Mouse (Mus musculus) lung, postnatal 0 days (tissue): ENCODE results near the gene Mindy4. TPM values are rescaled to one million over a fixed set of nuclear protein-coding genes. Genes with fewer than 3 reads are reported as not detected.

Experiments
- ATAC-seq: fragments of 200-750 bp; cut with Nextera tagmentation; 2 replicates; pipeline ENCODE4 v1.8.0; 2017; ENCODE audit warnings: moderate library complexity
- DNase-seq: peaks from one replicate; pipeline ENCODE4 v3.0.0-alpha.2; 2016; ENCODE audit warnings: low spot score
- H3K27ac ChIP-seq: fragments of 300-500 bp; sonication (generic); 2 replicates; pipeline ENCODE4 v1.5.1; 2014; ENCODE audit warnings: antibody characterized with exemption, mild to moderate bottlenecking, low read length, mixed read lengths
- H3K27me3 ChIP-seq: fragments of 300-500 bp; sonication (generic); replicated peaks from 2 replicates; pipeline ENCODE4 v1.6.1; 2014; ENCODE audit warnings: low read length, mixed read lengths; ENCODE audit not compliant: insufficient read depth
- H3K36me3 ChIP-seq: fragments of 300-500 bp; sonication (generic); 2 replicates; pipeline ENCODE4 v1.6.1; 2014; ENCODE audit warnings: low read length, mixed read lengths; ENCODE audit not compliant: insufficient read depth
- H3K4me1 ChIP-seq: fragments of 300-500 bp; sonication (generic); 2 replicates; pipeline ENCODE4 v1.6.1; 2014; ENCODE audit warnings: antibody characterized with exemption, low read depth, low read length, mixed read lengths; ENCODE audit not compliant: insufficient read depth
- H3K4me2 ChIP-seq: fragments of 300-500 bp; sonication (generic); replicated peaks from 2 replicates; pipeline ENCODE4 v1.6.1; 2014; ENCODE audit warnings: low read depth, mild to moderate bottlenecking, low read length, moderate library complexity, mixed read lengths
- H3K4me3 ChIP-seq: fragments of 300-500 bp; sonication (generic); 2 replicates; pipeline ENCODE4 v1.5.1; 2014; ENCODE audit warnings: low read depth, low read length
- H3K9ac ChIP-seq: fragments of 300-500 bp; sonication (generic); replicated peaks from 2 replicates; pipeline ENCODE4 v1.6.1; 2014; ENCODE audit warnings: low read depth, mild to moderate bottlenecking
- H3K9me3 ChIP-seq: fragments of 300-500 bp; sonication (generic); 2 replicates; pipeline ENCODE4 v1.6.1; 2016; ENCODE audit warnings: low read length, mixed read lengths
- CTCF ChIP-seq: IDR thresholded peaks from 2 replicates; pipeline ENCODE4 v1.5.1; 2016; ENCODE audit warnings: antibody characterized with exemption, mild to moderate bottlenecking
- EP300 ChIP-seq: IDR thresholded peaks from 2 replicates; pipeline ENCODE4 v1.6.1; 2016; ENCODE audit warnings: antibody characterized with exemption, mild to moderate bottlenecking, control low read depth
- WGBS: fragments of 180-500 bp; shearing (Covaris S2); extraction: QIAGEN DNeasy Blood & Tissue Kit; methylation state at CpG from one replicate; pipeline ENCODE4 v1.1.7; 2014; 5-methylcytosine and 5-hydroxymethylcytosine counted together
- polyA plus RNA-seq: library from polyadenylated mRNA; unstranded; fragments of >200 nt; fragmentation: Nextera tagmentation; extraction: Ambion mirVana; gene quantifications from 2 replicates; pipeline ENCODE4 v1.2.1, GENCODE M21; 2015

Mindy4 gene
- polyA plus RNA-seq, 1 experiment from 2014 or later: 14.4 TPM

GRCm38 (mm10) chr6:55234636-55235035 lies 31.5 kb downstream of the Mindy4 start:
- DNase-seq (no peak), ATAC-seq (no peak)
- Histone ChIP-seq H3K9me3 (no peaks in the 10 kb centered on the region), H3K27ac (peak overlapping the region; percentile 39), H3K4me1 (peaks cover 25% of the 10 kb centered on the region), H3K36me3 (no peaks in the 10 kb centered on the region), H3K9ac (no peak overlapping the region), H3K4me3 (no peak overlapping the region), H3K27me3 (no peaks in the 10 kb centered on the region), H3K4me2 (no peak overlapping the region)
- TF ChIP-seq EP300: no peak
- TF ChIP-seq CTCF: no peak
- WGBS: 59% methylated on average over 6 of the region's 6 CpGs

GRCm38 (mm10) chr6:55235733-55236132 lies 32.5 kb downstream of the Mindy4 start:
- DNase-seq (peak; percentile 68), ATAC-seq (peak; percentile 69)
- Histone ChIP-seq H3K4me3 (no peak overlapping the region), H3K4me1 (peaks cover 28% of the 10 kb centered on the region), H3K9me3 (no peaks in the 10 kb centered on the region), H3K9ac (no peak overlapping the region), H3K4me2 (no peak overlapping the region), H3K27me3 (no peaks in the 10 kb centered on the region), H3K36me3 (no peaks in the 10 kb centered on the region), H3K27ac (peak overlapping the region; percentile 39; the same call in 1 of the 2 replicates)
- TF ChIP-seq EP300: peak; percentile 44; the same call in 1 of the 2 replicates
- no peak for TF ChIP-seq CTCF
- WGBS: 27% methylated on average over 4 of the region's 4 CpGs

- no peaks in the 10 kb centered on the region for H3K36me3 ChIP-seq
- no peak overlapping the region for H3K9ac ChIP-seq
- ATAC-seq (peak; percentile 29; the same call in 1 of the 2 replicates), DNase-seq (peak; percentile 51)
- H3K4me1 ChIP-seq: peaks cover 28% of the 10 kb centered on the region
- 52% methylated on average over 8 of the region's 8 CpGs for WGBS
- no peak overlapping the region for H3K4me2 ChIP-seq
- H3K27ac ChIP-seq: peak overlapping the region; percentile 47; the same call in 1 of the 2 replicates
- H3K27me3 ChIP-seq: no peaks in the 10 kb centered on the region
- H3K9me3 ChIP-seq: no peaks in the 10 kb centered on the region
- TF ChIP-seq EP300 (no peak), CTCF (no peak)
- no peak overlapping the region for H3K4me3 ChIP-seq
Observed at GRCm38 (mm10) chr6:55239931-55240330, 36.7 kb downstream of the Mindy4 start.

- no peak for ATAC-seq
- Histone ChIP-seq H3K27me3 (no peaks in the 10 kb centered on the region), H3K4me2 (no peak overlapping the region), H3K27ac (peak overlapping the region; percentile 26; the same call in 1 of the 2 replicates), H3K4me1 (peaks cover 20% of the 10 kb centered on the region; the same call in 1 of the 2 replicates), H3K9ac (no peak overlapping the region), H3K4me3 (no peak overlapping the region), H3K36me3 (no peaks in the 10 kb centered on the region), H3K9me3 (no peaks in the 10 kb centered on the region)
- TF ChIP-seq CTCF (no peak), EP300 (no peak)
- 84% methylated on average over 9 of the region's 9 CpGs for WGBS
- no peak for DNase-seq
Observed at GRCm38 (mm10) chr6:55240591-55241260, 37.5 kb downstream of the Mindy4 start.

GRCm38 (mm10) chr6:55241479-55241878 lies 38.3 kb downstream of the Mindy4 start:
- 37% methylated on average over 5 of the region's 5 CpGs for WGBS
- no peak overlapping the region for H3K4me2 ChIP-seq
- no peak overlapping the region for H3K9ac ChIP-seq

GRCm38 (mm10) chr6:55245680-55246079 lies 42.5 kb downstream of the Mindy4 start:
- no peak overlapping the region for H3K4me2 ChIP-seq
- H3K4me1 ChIP-seq: peaks cover 6% of the 10 kb centered on the region; the same call in 1 of the 2 replicates
- ATAC-seq (no peak), DNase-seq (no peak)
- H3K36me3 ChIP-seq: no peaks in the 10 kb centered on the region
- no peak overlapping the region for H3K27ac ChIP-seq
- no peak overlapping the region for H3K9ac ChIP-seq
- H3K9me3 ChIP-seq: no peaks in the 10 kb centered on the region
- TF ChIP-seq EP300: peak; percentile 38; the same call in 1 of the 2 replicates
- TF ChIP-seq CTCF: no peak
- H3K4me3 ChIP-seq: no peak overlapping the region
- 61% methylated on average over 8 of the region's 8 CpGs for WGBS
- H3K27me3 ChIP-seq: no peaks in the 10 kb centered on the region

More at GRCm38 (mm10) chr6:55241479-55241878, 38.3 kb downstream of the Mindy4 start:
- no peak for DNase-seq
- TF ChIP-seq EP300 (no peak), CTCF (no peak)
- Histone ChIP-seq H3K27ac (peak overlapping the region; percentile 40; the same call in 1 of the 2 replicates), H3K36me3 (no peaks in the 10 kb centered on the region), H3K9me3 (no peaks in the 10 kb centered on the region), H3K4me3 (no peak overlapping the region), H3K27me3 (no peaks in the 10 kb centered on the region), H3K4me1 (peaks cover 14% of the 10 kb centered on the region; the same call in 1 of the 2 replicates)
- ATAC-seq: no peak
